Mouse (Mus musculus): ENCODE results near the gene Ap4b1. TPM values are rescaled to one million over a fixed set of nuclear protein-coding genes. Genes with fewer than 3 reads are reported as not detected.
"Not testable (repeated sequence)": the region's sequence is repeated elsewhere in the genome, so short reads cannot be mapped to it uniquely, and the experiment has no call there.

Ap4b1 gene
- polyA plus RNA-seq, 1 experiment from 2014 or later = 17.5 TPM

GRCm38 (mm10) chr3:103835951-103836310, 26.6 kb downstream of the Ap4b1 start:
- Histone ChIP-seq H3K4me2 (no peak overlapping the region), H3K9ac (ENCODE audit: low read depth, low read length) (no peak overlapping the region)

GRCm38 (mm10) chr3:103836453-103836852, 27.1 kb downstream of the Ap4b1 start:
- Histone ChIP-seq H3K4me1 (ENCODE audit: control insufficient read depth, insufficient read depth, low read length) (peaks cover 4% of the 10 kb centered on the region; the same call in 1 of the 2 replicates), H3K4me3 (ENCODE audit: low read depth, low read length) (no peak overlapping the region), H3K9ac (ENCODE audit: low read depth, low read length) (no peak overlapping the region), H3K9me3 (replicated peaks; ENCODE audit: control insufficient read depth, low read length) (no peaks in the 10 kb centered on the region), H3K27ac (ENCODE audit: low read depth, low read length) (no peak overlapping the region), H3K36me3 (ENCODE audit: control insufficient read depth, insufficient read depth, low read length) (no peaks in the 10 kb centered on the region), H3K4me2 (no peak overlapping the region), H3K27me3 (ENCODE audit: control insufficient read depth, insufficient read depth, low read length) (no peaks in the 10 kb centered on the region)
- 96% methylated on average over 5 of the region's 5 CpGs for WGBS (ENCODE audit: insufficient replicate concordance)
- ATAC-seq (replicated peaks; ENCODE audit: insufficient number of reproducible peaks, low FRiP score, low TSS enrichment) = no peak

More at GRCm38 (mm10) chr3:103835951-103836310, 26.6 kb downstream of the Ap4b1 start:
- Histone ChIP-seq H3K4me3 (ENCODE audit: low read depth, low read length) (no peak overlapping the region), H3K27ac (ENCODE audit: low read depth, low read length) (no peak overlapping the region), H3K27me3 (ENCODE audit: control insufficient read depth, insufficient read depth, low read length) (no peaks in the 10 kb centered on the region), H3K4me1 (ENCODE audit: control insufficient read depth, insufficient read depth, low read length) (peaks cover 4% of the 10 kb centered on the region; the same call in 1 of the 2 replicates), H3K9me3 (replicated peaks; ENCODE audit: control insufficient read depth, low read length) (no peaks in the 10 kb centered on the region), H3K36me3 (ENCODE audit: control insufficient read depth, insufficient read depth, low read length) (no peaks in the 10 kb centered on the region)
- ATAC-seq (replicated peaks; ENCODE audit: insufficient number of reproducible peaks, low FRiP score, low TSS enrichment) = no peak
- WGBS (ENCODE audit: insufficient replicate concordance) = 78% methylated on average over 10 of the region's 10 CpGs

GRCm38 (mm10) chr3:103839711-103840110, 30.4 kb downstream of the Ap4b1 start:
- Histone ChIP-seq H3K9me3 (replicated peaks; ENCODE audit: control insufficient read depth, low read length) (no peaks in the 10 kb centered on the region), H3K4me2 (no peak overlapping the region), H3K27ac (ENCODE audit: low read depth, low read length) (no peak overlapping the region), H3K9ac (ENCODE audit: low read depth, low read length) (no peak overlapping the region), H3K4me1 (ENCODE audit: control insufficient read depth, insufficient read depth, low read length) (no peaks in the 10 kb centered on the region), H3K27me3 (ENCODE audit: control insufficient read depth, insufficient read depth, low read length) (no peaks in the 10 kb centered on the region), H3K36me3 (ENCODE audit: control insufficient read depth, insufficient read depth, low read length) (no peaks in the 10 kb centered on the region), H3K4me3 (ENCODE audit: low read depth, low read length) (no peak overlapping the region)
- no peak for ATAC-seq (replicated peaks; ENCODE audit: insufficient number of reproducible peaks, low FRiP score, low TSS enrichment)
- WGBS (ENCODE audit: insufficient replicate concordance) = 89% methylated on average over 6 of the region's 6 CpGs

- H3K9ac ChIP-seq (ENCODE audit: low read depth, low read length); H3K27me3 ChIP-seq (ENCODE audit: control insufficient read depth, insufficient read depth, low read length); H3K4me1 ChIP-seq (ENCODE audit: control insufficient read depth, insufficient read depth, low read length); ATAC-seq (replicated peaks; ENCODE audit: insufficient number of reproducible peaks, low FRiP score, low TSS enrichment); H3K9me3 ChIP-seq (replicated peaks; ENCODE audit: control insufficient read depth, low read length); H3K4me2 ChIP-seq; H3K36me3 ChIP-seq (ENCODE audit: control insufficient read depth, insufficient read depth, low read length); H3K4me3 ChIP-seq (ENCODE audit: low read depth, low read length); H3K27ac ChIP-seq (ENCODE audit: low read depth, low read length): not testable (repeated sequence)
- 86% methylated on average over 3 of the region's 3 CpGs for WGBS (ENCODE audit: insufficient replicate concordance)
Observed at GRCm38 (mm10) chr3:103840195-103840594, 30.9 kb downstream of the Ap4b1 start.

- H3K36me3 ChIP-seq (ENCODE audit: control insufficient read depth, insufficient read depth, low read length); ATAC-seq (replicated peaks; ENCODE audit: insufficient number of reproducible peaks, low FRiP score, low TSS enrichment); H3K27me3 ChIP-seq (ENCODE audit: control insufficient read depth, insufficient read depth, low read length); H3K27ac ChIP-seq (ENCODE audit: low read depth, low read length); H3K4me1 ChIP-seq (ENCODE audit: control insufficient read depth, insufficient read depth, low read length); H3K9ac ChIP-seq (ENCODE audit: low read depth, low read length); H3K9me3 ChIP-seq (replicated peaks; ENCODE audit: control insufficient read depth, low read length); H3K4me2 ChIP-seq; H3K4me3 ChIP-seq (ENCODE audit: low read depth, low read length): not testable (repeated sequence)
- 78% methylated on average over 7 of the region's 7 CpGs for WGBS (ENCODE audit: insufficient replicate concordance)
Observed at GRCm38 (mm10) chr3:103840946-103841345, 31.6 kb downstream of the Ap4b1 start.

DNA sequence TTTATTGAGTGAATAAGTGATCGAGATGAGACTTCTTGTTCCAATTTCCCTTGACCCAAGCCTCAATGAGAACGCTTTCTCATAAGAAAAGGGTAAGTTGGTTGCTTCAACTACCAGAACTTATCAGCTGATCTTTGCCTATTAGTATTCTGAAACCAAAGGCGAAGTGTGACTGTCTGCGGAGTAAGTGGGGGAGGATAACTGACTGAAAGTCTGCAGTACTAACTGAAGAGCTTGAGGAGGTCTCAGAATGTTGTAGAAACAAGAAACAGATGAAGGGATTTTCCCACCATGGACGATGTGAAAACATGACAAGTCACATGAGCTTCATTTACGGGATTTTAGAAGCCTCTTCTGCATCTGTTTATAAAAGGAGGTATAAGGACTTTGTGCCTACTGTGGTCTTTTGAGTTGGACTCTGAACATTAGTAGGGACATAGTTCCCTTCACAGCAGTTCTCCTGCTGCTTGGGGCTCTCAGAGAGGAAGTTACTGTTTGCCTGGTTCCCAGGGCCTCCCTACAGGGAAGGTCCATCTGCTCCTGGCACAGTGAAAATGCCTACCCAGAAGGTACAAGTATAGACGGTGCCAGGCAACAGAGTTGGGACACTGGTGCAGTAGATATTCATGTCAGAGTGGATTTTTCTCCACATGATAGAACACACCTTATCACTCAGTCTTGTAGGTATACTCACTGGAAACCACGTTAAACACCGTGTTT, 41.5 kb downstream of the Ap4b1 start:
- WGBS (ENCODE audit: insufficient replicate concordance) = 71% methylated on average over 9 of the region's 9 CpGs
- no peak for ATAC-seq (replicated peaks; ENCODE audit: insufficient number of reproducible peaks, low FRiP score, low TSS enrichment)
- Histone ChIP-seq H3K27ac (ENCODE audit: low read depth, low read length) (no peak overlapping the region), H3K4me2 (no peak overlapping the region), H3K4me3 (ENCODE audit: low read depth, low read length) (no peak overlapping the region), H3K9ac (ENCODE audit: low read depth, low read length) (no peak overlapping the region), H3K4me1 (ENCODE audit: control insufficient read depth, insufficient read depth, low read length) (no peaks in the 10 kb centered on the region), H3K27me3 (ENCODE audit: control insufficient read depth, insufficient read depth, low read length) (no peaks in the 10 kb centered on the region), H3K36me3 (ENCODE audit: control insufficient read depth, insufficient read depth, low read length) (no peaks in the 10 kb centered on the region), H3K9me3 (replicated peaks; ENCODE audit: control insufficient read depth, low read length) (no peaks in the 10 kb centered on the region)

- H3K27ac ChIP-seq (ENCODE audit: low read depth, low read length) = no peak overlapping the region
- H3K4me3 ChIP-seq (ENCODE audit: low read depth, low read length) = no peak overlapping the region
- H3K36me3 ChIP-seq (ENCODE audit: control insufficient read depth, insufficient read depth, low read length) = no peaks in the 10 kb centered on the region
- H3K27me3 ChIP-seq (ENCODE audit: control insufficient read depth, insufficient read depth, low read length) = no peaks in the 10 kb centered on the region
- no peaks in the 10 kb centered on the region for H3K4me1 ChIP-seq (ENCODE audit: control insufficient read depth, insufficient read depth, low read length)
- no peak for ATAC-seq (replicated peaks; ENCODE audit: insufficient number of reproducible peaks, low FRiP score, low TSS enrichment)
- H3K9ac ChIP-seq (ENCODE audit: low read depth, low read length) = no peak overlapping the region
- H3K4me2 ChIP-seq = no peak overlapping the region
- no peaks in the 10 kb centered on the region for H3K9me3 ChIP-seq (replicated peaks; ENCODE audit: control insufficient read depth, low read length)
- WGBS (ENCODE audit: insufficient replicate concordance) = 89% methylated on average over 6 of the region's 6 CpGs
Observed at GRCm38 (mm10) chr3:103851481-103851880, 42.2 kb downstream of the Ap4b1 start.

DNA sequence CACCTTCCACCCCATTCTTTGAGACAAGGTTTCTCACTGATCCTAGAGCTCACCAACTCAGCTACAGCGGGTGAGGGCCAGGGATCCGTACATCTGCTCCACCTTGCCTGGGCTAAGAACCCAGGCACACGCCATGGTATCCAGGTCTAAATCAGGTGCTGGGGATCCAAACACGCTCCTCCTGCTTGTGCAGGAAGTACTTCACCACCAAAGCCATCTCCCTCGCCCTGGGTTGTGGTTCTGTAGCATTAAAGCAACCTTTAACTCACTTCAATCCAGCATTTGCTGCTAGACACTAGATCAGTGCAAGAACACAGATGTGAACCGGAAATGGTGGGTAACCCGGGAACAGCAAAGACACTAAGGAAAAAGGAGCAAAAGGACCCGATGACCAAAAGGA, 42.6 kb downstream of the Ap4b1 start:
- Histone ChIP-seq H3K4me1 (ENCODE audit: control insufficient read depth, insufficient read depth, low read length) (no peaks in the 10 kb centered on the region), H3K4me3 (ENCODE audit: low read depth, low read length) (no peak overlapping the region), H3K27me3 (ENCODE audit: control insufficient read depth, insufficient read depth, low read length) (no peaks in the 10 kb centered on the region), H3K36me3 (ENCODE audit: control insufficient read depth, insufficient read depth, low read length) (no peaks in the 10 kb centered on the region), H3K4me2 (no peak overlapping the region), H3K27ac (ENCODE audit: low read depth, low read length) (no peak overlapping the region), H3K9me3 (replicated peaks; ENCODE audit: control insufficient read depth, low read length) (no peaks in the 10 kb centered on the region), H3K9ac (ENCODE audit: low read depth, low read length) (no peak overlapping the region)
- 79% methylated on average over 8 of the region's 8 CpGs for WGBS (ENCODE audit: insufficient replicate concordance)
- no peak for ATAC-seq (replicated peaks; ENCODE audit: insufficient number of reproducible peaks, low FRiP score, low TSS enrichment)

All from heart, embryonic 11.5 days (tissue).